Comparison of ENCODE assay signal across 8 mouse cellular contexts in the genomic region with DNA sequence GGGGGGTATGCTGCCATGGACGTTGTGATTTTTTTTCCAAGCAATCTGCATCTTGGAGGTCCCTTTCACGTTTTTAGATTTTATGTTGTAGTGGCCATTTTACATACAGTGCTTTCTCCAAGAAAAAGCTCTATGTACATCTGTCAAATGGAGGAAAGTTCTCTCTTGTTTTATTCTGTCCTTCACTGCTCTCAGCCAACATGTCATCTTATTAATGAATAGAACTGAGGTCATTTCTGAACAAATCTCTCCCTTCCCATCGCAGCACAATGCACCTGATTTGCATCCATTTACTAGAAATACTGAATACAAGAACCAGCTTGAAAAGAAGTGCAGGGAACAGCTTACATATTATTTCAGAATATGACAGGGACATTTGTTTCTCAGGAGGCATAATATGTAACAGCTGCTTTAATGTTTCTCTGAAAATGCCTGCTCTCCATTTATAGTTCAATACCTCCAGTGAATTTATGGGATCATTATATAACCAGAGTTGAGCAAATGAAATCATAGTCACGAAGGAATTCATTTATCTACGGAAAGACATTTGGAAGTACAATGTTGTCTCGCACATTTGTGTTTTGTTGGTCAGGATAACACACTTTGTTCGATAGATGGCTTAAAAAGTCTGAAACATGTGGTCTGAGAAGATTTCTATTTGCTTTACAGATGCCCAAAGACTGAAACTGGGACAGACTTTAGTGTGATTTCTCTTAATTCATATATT.
DNase-seq lines count a peak whose midpoint lies in the region; ATAC-seq and TF ChIP-seq lines count a peak whose summit lies in the region.
"Had no signal": no experiment of that assay in that cellular context is flagged by ENCODE, and none has a peak within 500 bp of the region (broad histone marks: within the 10 kb centered on the region; RNA-seq: fewer than 3 reads in every experiment).

No protein-coding gene starts in this region.

- peak overlapping the region; percentile 50 for H3K4me3 ChIP-seq in left cerebral cortex, adult 2 months
- peak overlapping the region; percentile 23 for H3K4me3 ChIP-seq in forebrain, embryonic 12.5 days (replicated peaks)
- no peak overlapping the region for H3K4me3 ChIP-seq in limb, embryonic 14.5 days (replicated peaks; ENCODE audit: low read length)
- no peak overlapping the region for H3K4me3 ChIP-seq in stomach, postnatal 0 days (ENCODE audit: low read depth, low read length)

- H3K27me3 ChIP-seq in forebrain, embryonic 12.5 days = no peaks in the 10 kb centered on the region
- H3K27me3 ChIP-seq in limb, embryonic 14.5 days (ENCODE audit: control insufficient read depth, insufficient read depth, low read length) = no peaks in the 10 kb centered on the region
- no peaks in the 10 kb centered on the region for H3K27me3 ChIP-seq in stomach, postnatal 0 days (ENCODE audit: control insufficient read depth, insufficient read depth, low read length)

- peak overlapping the region; percentile 89 for H3K27ac ChIP-seq in left cerebral cortex, adult 2 months
- peak overlapping the region; percentile 92 for H3K27ac ChIP-seq in forebrain, embryonic 12.5 days
- H3K27ac ChIP-seq in limb, embryonic 14.5 days (replicated peaks; ENCODE audit: low read depth, low read length) = no peak overlapping the region
- H3K27ac ChIP-seq in stomach, postnatal 0 days (replicated peaks) = no peak overlapping the region
- H3K27ac ChIP-seq: liver, embryonic 14.5 days had no signal

- TF ChIP-seq EP300 in stomach, postnatal 0 days (optimal IDR thresholded peaks at IDR 0.05) = no peak

- TF ChIP-seq POLR2A in limb, embryonic 14.5 days (IDR thresholded peaks at IDR 0.05; ENCODE audit: borderline replicate concordance, extremely low read depth, insufficient read depth, insufficient read length) = no peak

- H3K9me3 ChIP-seq in forebrain, embryonic 12.5 days = no peaks in the 10 kb centered on the region
- no peaks in the 10 kb centered on the region for H3K9me3 ChIP-seq in limb, embryonic 14.5 days (ENCODE audit: control insufficient read depth, low read length)
- H3K9me3 ChIP-seq in stomach, postnatal 0 days (ENCODE audit: control insufficient read depth, low read length) = no peaks in the 10 kb centered on the region

- no peaks in the 10 kb centered on the region for H3K36me3 ChIP-seq in forebrain, embryonic 12.5 days (replicated peaks)
- no peaks in the 10 kb centered on the region for H3K36me3 ChIP-seq in limb, embryonic 14.5 days (ENCODE audit: control insufficient read depth, insufficient read depth, low read length)
- no peaks in the 10 kb centered on the region for H3K36me3 ChIP-seq in stomach, postnatal 0 days (ENCODE audit: control insufficient read depth, insufficient read depth, low read length)

- no peak for DNase-seq in left cerebral cortex, adult 2 months (ENCODE audit: extremely low spot score in 1 of 2, low spot score in 2 of 2)
- DNase-seq in left cerebral cortex, postnatal 4 days = no peak
- peak; percentile 14 for DNase-seq in limb, embryonic 14.5 days (ENCODE audit: low spot score)
- no peak for DNase-seq in stomach, postnatal 0 days (ENCODE audit: low spot score)
- DNase-seq in heart, postnatal 36 days = no peak

- ATAC-seq in forebrain, embryonic 12.5 days (ENCODE audit: low FRiP score) = peak; percentile 7
- ATAC-seq in limb, embryonic 14.5 days (ENCODE audit: low FRiP score, low read depth) = no peak
- ATAC-seq in stomach, postnatal 0 days (ENCODE audit: low FRiP score, low TSS enrichment) = no peak
- no peak for ATAC-seq in erythroid progenitor cell, adult 5-6 weeks (replicated peaks; ENCODE audit: low FRiP score, poor library complexity, severe bottlenecking)

- H3K4me2 ChIP-seq in forebrain, embryonic 12.5 days = peak overlapping the region; percentile 50
- H3K4me2 ChIP-seq in limb, embryonic 14.5 days (replicated peaks; ENCODE audit: low read depth, low read length, severe bottlenecking) = no peak overlapping the region
- H3K4me2 ChIP-seq in stomach, postnatal 0 days (replicated peaks; ENCODE audit: low read depth) = 0 out of 2 replicates have a peak overlapping the region, but pooled peaks have one; percentile 49

- no peak for TF ChIP-seq CTCF in left cerebral cortex, adult 2 months (IDR thresholded peaks at IDR 0.05)
- TF ChIP-seq CTCF in stomach, postnatal 0 days (IDR thresholded peaks at IDR 0.05; ENCODE audit: low read depth) = no peak

- intact Hi-C loops in left cerebral cortex, adult 2 months (cut with DNase I) = loop anchor here (1.0 to 5.0 kb wide), 8 partner anchors 85 to 920 kb away; no protein-coding TSS in a partner anchor
- intact Hi-C loops in left cerebral cortex, postnatal 4 days (cut with DNase I) = loop anchor here (5.0 to 10.0 kb wide), 6 partner anchors 105 to 915 kb away; no protein-coding TSS in a partner anchor
- intact Hi-C loops in heart, postnatal 36 days (cut with DNase I) = no loop called here

- peak overlapping the region; percentile 17; the same call in 1 of the 2 replicates for H3K9ac ChIP-seq in forebrain, embryonic 12.5 days
- no peak overlapping the region for H3K9ac ChIP-seq in limb, embryonic 14.5 days (ENCODE audit: low read depth, low read length, severe bottlenecking)
- no peak overlapping the region for H3K9ac ChIP-seq in stomach, postnatal 0 days (ENCODE audit: low read length)
- H3K9ac ChIP-seq: liver, embryonic 14.5 days had no signal

- WGBS in forebrain, embryonic 12.5 days = 20% methylated on average over 7 of the region's 7 CpGs
- 48% methylated on average over 7 of the region's 7 CpGs for WGBS in limb, embryonic 14.5 days
- WGBS in stomach, postnatal 0 days = 56% methylated on average over 7 of the region's 7 CpGs

- peaks cover 38% of the 10 kb centered on the region for H3K4me1 ChIP-seq in forebrain, embryonic 12.5 days
- peaks cover 23% of the 10 kb centered on the region for H3K4me1 ChIP-seq in limb, embryonic 14.5 days (ENCODE audit: control insufficient read depth, insufficient read depth, low read length)
- no peaks in the 10 kb centered on the region for H3K4me1 ChIP-seq in stomach, postnatal 0 days (replicated peaks; ENCODE audit: control insufficient read depth, insufficient read depth)

Comparison
In these comparisons a context has a peak if more than half of its experiments do, and no peak if none do; other contexts are left out.
1. H3K27ac ChIP-seq: peak in left cerebral cortex, adult 2 months (single experiment) and forebrain, embryonic 12.5 days (single experiment); none in limb, embryonic 14.5 days (single experiment) and stomach, postnatal 0 days (single experiment).
2. H3K4me3 ChIP-seq: peak in left cerebral cortex, adult 2 months (single experiment) and forebrain, embryonic 12.5 days (single experiment); none in limb, embryonic 14.5 days (single experiment) and stomach, postnatal 0 days (single experiment).